Mouse (Mus musculus): ENCODE data around the gene 9930111J21Rik2. TPM values are rescaled to one million over a fixed set of nuclear protein-coding genes. Genes with fewer than 3 reads are reported as not detected.
"Not testable (repeated sequence)": the region's sequence is repeated elsewhere in the genome, so short reads cannot be mapped to it uniquely, and the experiment has no call there.

9930111J21Rik2 gene
- polyA plus RNA-seq, 1 experiment from 2014 or later: 0.46 TPM

GRCm38 (mm10) chr11:49000411-49000810, 50.6 kb downstream of the 9930111J21Rik2 start:
- ATAC-seq (ENCODE audit: low FRiP score, low TSS enrichment); H3K4me2 ChIP-seq (replicated peaks; ENCODE audit: low read depth); H3K9ac ChIP-seq (ENCODE audit: low read length); H3K4me3 ChIP-seq (ENCODE audit: low read depth, low read length); H3K27me3 ChIP-seq (ENCODE audit: control insufficient read depth, insufficient read depth, low read length); H3K4me1 ChIP-seq (replicated peaks; ENCODE audit: control insufficient read depth, insufficient read depth); DNase-seq (ENCODE audit: low spot score); H3K36me3 ChIP-seq (ENCODE audit: control insufficient read depth, insufficient read depth, low read length); H3K27ac ChIP-seq (replicated peaks); H3K9me3 ChIP-seq (ENCODE audit: control insufficient read depth, low read length): not testable (repeated sequence)
- WGBS: 78% methylated on average over 1 of the region's 1 CpGs

- not testable (repeated sequence) for H3K27me3 ChIP-seq (ENCODE audit: control insufficient read depth, insufficient read depth, low read length); H3K4me1 ChIP-seq (replicated peaks; ENCODE audit: control insufficient read depth, insufficient read depth); H3K36me3 ChIP-seq (ENCODE audit: control insufficient read depth, insufficient read depth, low read length); H3K9ac ChIP-seq (ENCODE audit: low read length); H3K4me3 ChIP-seq (ENCODE audit: low read depth, low read length); DNase-seq (ENCODE audit: low spot score); H3K27ac ChIP-seq (replicated peaks); H3K4me2 ChIP-seq (replicated peaks; ENCODE audit: low read depth); H3K9me3 ChIP-seq (ENCODE audit: control insufficient read depth, low read length)
- 16% methylated on average over 2 of the region's 2 CpGs for WGBS
- peak; percentile 64 for ATAC-seq (ENCODE audit: low FRiP score, low TSS enrichment)
These were observed 57.0 kb downstream of the 9930111J21Rik2 start, which contains the start of gene Tgtp1 for GRCm38 (mm10) chr11:48994018-48994417. Tgtp1 (minus strand) TSS chr11:48994172.

- H3K36me3 ChIP-seq (ENCODE audit: control insufficient read depth, insufficient read depth, low read length); H3K27me3 ChIP-seq (ENCODE audit: control insufficient read depth, insufficient read depth, low read length); H3K4me2 ChIP-seq (replicated peaks; ENCODE audit: low read depth); H3K27ac ChIP-seq (replicated peaks); DNase-seq (ENCODE audit: low spot score); H3K9me3 ChIP-seq (ENCODE audit: control insufficient read depth, low read length); H3K4me1 ChIP-seq (replicated peaks; ENCODE audit: control insufficient read depth, insufficient read depth); H3K4me3 ChIP-seq (ENCODE audit: low read depth, low read length); ATAC-seq (ENCODE audit: low FRiP score, low TSS enrichment); H3K9ac ChIP-seq (ENCODE audit: low read length): not testable (repeated sequence)
- 37% methylated on average over 10 of the region's 10 CpGs for WGBS
These were observed 57.7 kb downstream of the 9930111J21Rik2 start for GRCm38 (mm10) chr11:48993296-48993695.

GRCm38 (mm10) chr11:48991740-48992520, 59.1 kb downstream of the 9930111J21Rik2 start, which contains the start of gene Gm12185:
Gm12185 (minus strand) TSS chr11:48992226.
- not testable (repeated sequence) for H3K36me3 ChIP-seq (ENCODE audit: control insufficient read depth, insufficient read depth, low read length); H3K27ac ChIP-seq (replicated peaks); DNase-seq (ENCODE audit: low spot score); H3K9ac ChIP-seq (ENCODE audit: low read length); H3K4me2 ChIP-seq (replicated peaks; ENCODE audit: low read depth); H3K4me1 ChIP-seq (replicated peaks; ENCODE audit: control insufficient read depth, insufficient read depth); H3K9me3 ChIP-seq (ENCODE audit: control insufficient read depth, low read length); H3K27me3 ChIP-seq (ENCODE audit: control insufficient read depth, insufficient read depth, low read length); ATAC-seq (ENCODE audit: low FRiP score, low TSS enrichment); H3K4me3 ChIP-seq (ENCODE audit: low read depth, low read length)
- WGBS: 41% methylated on average over 4 of the region's 4 CpGs

GRCm38 (mm10) chr11:48989981-48990380, 61.1 kb downstream of the 9930111J21Rik2 start:
- 68% methylated on average over 1 of the region's 2 CpGs for WGBS
- not testable (repeated sequence) for ATAC-seq (ENCODE audit: low FRiP score, low TSS enrichment); H3K27me3 ChIP-seq (ENCODE audit: control insufficient read depth, insufficient read depth, low read length)

GRCm38 (mm10) chr11:48988219-48988618, 62.8 kb downstream of the 9930111J21Rik2 start:
- DNase-seq (ENCODE audit: low spot score); H3K4me1 ChIP-seq (replicated peaks; ENCODE audit: control insufficient read depth, insufficient read depth); H3K27me3 ChIP-seq (ENCODE audit: control insufficient read depth, insufficient read depth, low read length); H3K4me3 ChIP-seq (ENCODE audit: low read depth, low read length); H3K9me3 ChIP-seq (ENCODE audit: control insufficient read depth, low read length); H3K9ac ChIP-seq (ENCODE audit: low read length); H3K36me3 ChIP-seq (ENCODE audit: control insufficient read depth, insufficient read depth, low read length); ATAC-seq (ENCODE audit: low FRiP score, low TSS enrichment); H3K4me2 ChIP-seq (replicated peaks; ENCODE audit: low read depth); H3K27ac ChIP-seq (replicated peaks): not testable (repeated sequence)
- WGBS: 60% methylated on average over 2 of the region's 3 CpGs

More at GRCm38 (mm10) chr11:48989981-48990380, 61.1 kb downstream of the 9930111J21Rik2 start:
- H3K36me3 ChIP-seq (ENCODE audit: control insufficient read depth, insufficient read depth, low read length); H3K4me3 ChIP-seq (ENCODE audit: low read depth, low read length); H3K9me3 ChIP-seq (ENCODE audit: control insufficient read depth, low read length); H3K4me2 ChIP-seq (replicated peaks; ENCODE audit: low read depth); DNase-seq (ENCODE audit: low spot score); H3K4me1 ChIP-seq (replicated peaks; ENCODE audit: control insufficient read depth, insufficient read depth); H3K27ac ChIP-seq (replicated peaks); H3K9ac ChIP-seq (ENCODE audit: low read length): not testable (repeated sequence)

- DNase-seq (ENCODE audit: low spot score); H3K4me3 ChIP-seq (ENCODE audit: low read depth, low read length); H3K27me3 ChIP-seq (ENCODE audit: control insufficient read depth, insufficient read depth, low read length); H3K27ac ChIP-seq (replicated peaks); H3K36me3 ChIP-seq (ENCODE audit: control insufficient read depth, insufficient read depth, low read length); ATAC-seq (ENCODE audit: low FRiP score, low TSS enrichment); H3K4me1 ChIP-seq (replicated peaks; ENCODE audit: control insufficient read depth, insufficient read depth); H3K9me3 ChIP-seq (ENCODE audit: control insufficient read depth, low read length); H3K9ac ChIP-seq (ENCODE audit: low read length); H3K4me2 ChIP-seq (replicated peaks; ENCODE audit: low read depth): not testable (repeated sequence)
- no CpG with 5 or more reads among the region's 3 CpGs for WGBS
These were observed 68.2 kb downstream of the 9930111J21Rik2 start for GRCm38 (mm10) chr11:48982848-48983247.

GRCm38 (mm10) chr11:48980052-48980451, 71.0 kb downstream of the 9930111J21Rik2 start:
- not testable (repeated sequence) for H3K9me3 ChIP-seq (ENCODE audit: control insufficient read depth, low read length); ATAC-seq (ENCODE audit: low FRiP score, low TSS enrichment); H3K4me2 ChIP-seq (replicated peaks; ENCODE audit: low read depth); H3K9ac ChIP-seq (ENCODE audit: low read length); H3K4me1 ChIP-seq (replicated peaks; ENCODE audit: control insufficient read depth, insufficient read depth); H3K27ac ChIP-seq (replicated peaks); DNase-seq (ENCODE audit: low spot score); H3K27me3 ChIP-seq (ENCODE audit: control insufficient read depth, insufficient read depth, low read length); H3K4me3 ChIP-seq (ENCODE audit: low read depth, low read length); H3K36me3 ChIP-seq (ENCODE audit: control insufficient read depth, insufficient read depth, low read length)
- WGBS: no CpG with 5 or more reads among the region's 5 CpGs

- DNase-seq (ENCODE audit: low spot score); H3K4me1 ChIP-seq (replicated peaks; ENCODE audit: control insufficient read depth, insufficient read depth); H3K4me3 ChIP-seq (ENCODE audit: low read depth, low read length); H3K4me2 ChIP-seq (replicated peaks; ENCODE audit: low read depth); H3K36me3 ChIP-seq (ENCODE audit: control insufficient read depth, insufficient read depth, low read length); H3K27ac ChIP-seq (replicated peaks); ATAC-seq (ENCODE audit: low FRiP score, low TSS enrichment); H3K9ac ChIP-seq (ENCODE audit: low read length); H3K27me3 ChIP-seq (ENCODE audit: control insufficient read depth, insufficient read depth, low read length); H3K9me3 ChIP-seq (ENCODE audit: control insufficient read depth, low read length): not testable (repeated sequence)
- WGBS: no CpG with 5 or more reads among the region's 3 CpGs
These were observed 71.8 kb downstream of the 9930111J21Rik2 start, which contains the start of gene 9930111J21Rik1 for GRCm38 (mm10) chr11:48979251-48979650. 9930111J21Rik1 (minus strand) TSS chr11:48979398.

All from stomach, postnatal 0 days (tissue).